Mouse (Mus musculus): ENCODE results near the gene Abcb9. TPM values are rescaled to one million over a fixed set of nuclear protein-coding genes. Genes with fewer than 3 reads are reported as not detected.
"Not testable (repeated sequence)": the region's sequence is repeated elsewhere in the genome, so short reads cannot be mapped to it uniquely, and the experiment has no call there.

Abcb9 gene
- total RNA-seq, 2 experiments from 2014 or later = 0.71 to 2.7 TPM

DNA sequence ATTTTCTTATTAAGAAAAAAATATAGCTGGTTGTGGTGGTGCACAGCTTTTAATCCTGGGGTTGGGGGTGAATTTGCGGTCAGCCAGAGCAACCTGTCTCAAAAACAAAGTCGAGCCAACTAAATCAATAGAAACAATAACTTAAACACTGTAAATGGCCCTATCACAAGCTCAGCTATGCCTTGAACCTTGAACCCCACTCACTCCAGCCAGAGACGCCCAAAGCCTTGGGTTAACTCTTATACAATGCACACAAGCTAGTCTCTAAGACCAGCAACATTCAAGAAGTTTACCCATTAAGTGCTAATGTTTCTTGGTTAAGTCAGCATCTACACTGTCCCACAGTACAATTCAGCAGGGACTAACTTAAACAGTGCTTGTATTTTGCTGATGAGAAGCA lies 25.9 kb downstream of the Abcb9 start:
- no peak for ATAC-seq (replicated peaks; ENCODE audit: poor library complexity, severe bottlenecking)

DNA sequence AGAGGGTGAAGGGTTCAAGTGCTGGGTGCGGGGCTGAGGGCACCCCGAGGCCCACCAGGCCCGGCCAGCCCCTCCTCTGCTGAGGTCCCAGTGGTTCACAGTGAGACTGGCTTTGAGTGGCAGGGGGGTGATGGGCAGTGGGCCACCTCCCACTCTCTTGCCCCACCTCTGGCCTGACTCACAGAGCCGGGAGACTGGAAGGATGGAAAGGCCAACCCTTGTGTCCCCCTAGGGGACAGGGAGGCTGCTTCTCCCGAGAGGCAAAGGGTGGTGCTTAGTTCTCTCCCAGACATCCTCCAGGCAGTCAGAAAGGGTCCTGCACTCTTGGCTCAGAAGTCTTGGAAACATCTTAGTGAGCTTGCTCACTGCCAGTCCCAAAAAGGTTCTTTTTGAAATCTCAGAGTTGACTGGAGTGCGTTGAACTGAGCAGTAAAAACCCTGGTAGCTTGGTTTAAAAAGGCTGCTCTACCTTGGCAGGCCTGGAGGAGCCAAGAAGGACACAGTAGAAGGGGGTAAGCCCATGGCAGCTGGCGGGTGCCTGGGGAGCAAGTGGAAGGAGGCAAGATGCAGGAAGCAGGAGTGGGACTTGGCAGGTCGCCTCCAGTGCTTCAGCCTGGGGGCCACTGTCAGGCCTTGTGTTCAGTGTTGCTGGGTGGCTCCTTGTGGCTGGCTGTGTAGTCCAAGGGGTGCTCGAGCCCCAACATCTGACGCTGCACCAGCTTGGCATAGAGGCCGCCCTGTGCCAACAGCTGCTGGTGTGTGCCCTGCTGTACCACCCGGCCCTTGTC lies 33.4 kb downstream of the Abcb9 start:
- no peak for ATAC-seq (replicated peaks; ENCODE audit: poor library complexity, severe bottlenecking)

DNA sequence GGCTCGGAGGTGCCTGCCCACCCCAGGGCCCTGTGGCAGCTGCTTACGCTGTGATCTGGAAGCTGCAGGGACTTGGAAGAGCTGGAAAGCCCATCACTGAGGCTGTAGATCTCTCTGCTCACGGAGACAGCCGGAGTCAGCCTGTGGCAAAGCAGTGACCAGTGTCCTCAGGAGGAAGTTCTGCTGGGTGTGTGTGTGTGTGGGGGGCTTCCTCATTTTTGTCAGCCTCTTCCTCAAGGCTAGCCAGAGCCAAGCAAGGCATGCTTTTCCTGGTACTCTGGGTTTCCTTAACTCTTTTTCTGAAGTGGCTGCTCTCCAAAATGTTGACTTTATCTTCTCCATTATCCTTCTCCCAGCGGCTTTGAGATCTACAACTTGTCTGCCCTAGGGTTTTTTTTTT lies 35.9 kb downstream of the Abcb9 start:
- peak; percentile 94 for ATAC-seq (replicated peaks; ENCODE audit: poor library complexity, severe bottlenecking)

DNA sequence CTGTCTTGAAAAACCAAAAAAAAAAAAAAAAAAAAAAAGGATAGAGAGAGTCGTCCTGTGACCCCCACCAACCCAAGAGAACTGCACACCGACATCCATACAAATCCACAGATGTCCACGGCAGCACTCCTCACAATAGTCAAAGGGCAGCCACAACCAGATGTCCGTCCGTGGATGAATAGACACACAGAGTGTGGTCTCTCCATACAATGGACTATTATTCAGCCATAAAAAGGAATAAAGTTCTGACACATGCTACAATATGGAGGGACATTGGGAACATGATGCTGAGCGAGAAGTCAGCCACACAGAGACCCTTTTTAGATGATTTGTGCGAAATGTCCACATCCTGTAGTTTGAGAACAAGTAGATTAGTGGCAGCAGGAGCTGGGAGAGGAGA lies 36.8 kb downstream of the Abcb9 start:
- no peak for ATAC-seq (replicated peaks; ENCODE audit: poor library complexity, severe bottlenecking)

DNA sequence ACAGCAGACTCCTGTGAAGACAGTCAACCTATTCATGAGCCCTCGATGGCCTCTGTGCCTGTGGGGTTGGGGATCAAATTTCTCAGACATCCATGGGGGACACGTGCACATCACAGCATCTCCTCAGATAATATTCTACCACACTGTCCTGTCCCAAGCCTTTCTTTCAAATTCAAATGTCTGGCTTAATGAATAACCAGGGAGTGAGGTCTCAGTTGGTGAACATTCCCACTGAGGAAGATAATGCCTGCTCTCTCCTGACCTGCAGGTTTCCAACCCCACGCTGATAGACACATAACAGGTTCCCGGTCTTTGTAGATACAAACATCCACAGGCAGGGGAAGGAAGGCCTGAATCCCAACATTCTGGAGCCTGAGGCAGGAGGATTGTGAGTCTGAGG lies 38.6 kb downstream of the Abcb9 start:
- no peak for ATAC-seq (replicated peaks; ENCODE audit: poor library complexity, severe bottlenecking)

DNA sequence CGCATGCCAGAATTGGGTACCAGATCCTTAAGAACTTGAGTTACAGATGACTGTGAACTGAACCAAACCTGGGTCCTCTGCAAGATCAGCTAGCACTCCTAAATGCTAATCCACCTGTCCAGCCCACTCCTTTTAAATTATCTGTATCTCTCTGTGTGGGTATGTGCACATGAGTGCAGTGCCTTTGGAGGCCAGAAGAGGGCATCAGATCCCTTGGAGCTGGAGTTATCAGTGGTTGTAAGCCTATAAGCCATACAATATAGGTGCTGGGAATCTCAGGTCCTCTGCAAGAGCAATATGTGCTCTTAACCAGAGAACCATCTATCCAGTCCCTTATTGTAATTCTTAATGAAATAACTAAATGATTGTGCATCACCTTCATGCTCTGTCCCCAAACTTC lies 39.4 kb downstream of the Abcb9 start:
- ATAC-seq (replicated peaks; ENCODE audit: poor library complexity, severe bottlenecking) = no peak

DNA sequence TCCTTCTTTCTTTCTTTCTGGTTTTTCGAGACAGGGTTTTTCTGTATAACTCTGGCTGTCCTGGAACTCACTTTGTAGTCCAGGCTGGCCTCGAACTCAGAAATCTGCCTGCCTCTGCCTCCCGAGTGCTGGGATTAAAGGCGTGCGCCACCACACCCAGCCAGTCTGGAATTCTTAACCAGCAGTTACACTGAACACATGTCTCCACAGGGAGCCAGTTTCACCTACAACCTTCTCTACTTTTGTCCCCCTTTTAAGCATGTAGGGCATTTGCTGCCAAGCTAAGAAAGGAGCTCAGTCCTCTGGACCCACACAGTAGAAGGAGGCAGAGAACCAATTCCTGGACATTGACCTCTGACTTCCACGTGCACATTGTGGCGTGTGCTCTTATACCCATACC lies 43.0 kb downstream of the Abcb9 start:
- ATAC-seq (replicated peaks; ENCODE audit: poor library complexity, severe bottlenecking) = not testable (repeated sequence)

DNA sequence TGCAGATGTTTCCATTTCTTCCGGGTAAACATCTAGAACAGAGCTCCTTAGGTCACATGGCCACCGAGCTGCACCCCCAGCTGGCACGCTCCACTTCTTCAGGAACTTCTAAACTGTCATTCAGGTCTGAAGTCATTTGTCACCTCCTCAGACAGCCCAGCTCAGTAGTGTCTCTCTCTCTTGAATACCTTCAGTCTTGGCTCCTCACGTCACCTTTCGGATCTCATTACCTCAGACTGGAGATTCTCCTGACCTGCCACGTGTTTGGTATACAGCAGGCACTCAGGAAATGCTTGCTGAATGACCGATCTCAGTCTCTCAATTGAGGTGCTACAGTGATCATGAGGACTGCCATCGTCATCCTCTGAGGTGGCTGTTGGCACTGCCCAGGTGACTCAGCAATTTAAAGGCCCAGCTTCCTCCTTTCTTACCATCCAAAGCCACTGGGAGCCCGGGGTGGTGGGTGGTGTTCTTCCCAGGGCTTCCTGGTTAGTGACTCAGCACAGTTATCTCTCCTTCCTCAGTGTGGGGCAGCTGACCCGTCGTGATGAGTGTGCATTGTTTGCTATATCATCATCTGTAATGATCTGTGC lies 43.6 kb downstream of the Abcb9 start:
- peak; percentile 92 for ATAC-seq (replicated peaks; ENCODE audit: poor library complexity, severe bottlenecking)

DNA sequence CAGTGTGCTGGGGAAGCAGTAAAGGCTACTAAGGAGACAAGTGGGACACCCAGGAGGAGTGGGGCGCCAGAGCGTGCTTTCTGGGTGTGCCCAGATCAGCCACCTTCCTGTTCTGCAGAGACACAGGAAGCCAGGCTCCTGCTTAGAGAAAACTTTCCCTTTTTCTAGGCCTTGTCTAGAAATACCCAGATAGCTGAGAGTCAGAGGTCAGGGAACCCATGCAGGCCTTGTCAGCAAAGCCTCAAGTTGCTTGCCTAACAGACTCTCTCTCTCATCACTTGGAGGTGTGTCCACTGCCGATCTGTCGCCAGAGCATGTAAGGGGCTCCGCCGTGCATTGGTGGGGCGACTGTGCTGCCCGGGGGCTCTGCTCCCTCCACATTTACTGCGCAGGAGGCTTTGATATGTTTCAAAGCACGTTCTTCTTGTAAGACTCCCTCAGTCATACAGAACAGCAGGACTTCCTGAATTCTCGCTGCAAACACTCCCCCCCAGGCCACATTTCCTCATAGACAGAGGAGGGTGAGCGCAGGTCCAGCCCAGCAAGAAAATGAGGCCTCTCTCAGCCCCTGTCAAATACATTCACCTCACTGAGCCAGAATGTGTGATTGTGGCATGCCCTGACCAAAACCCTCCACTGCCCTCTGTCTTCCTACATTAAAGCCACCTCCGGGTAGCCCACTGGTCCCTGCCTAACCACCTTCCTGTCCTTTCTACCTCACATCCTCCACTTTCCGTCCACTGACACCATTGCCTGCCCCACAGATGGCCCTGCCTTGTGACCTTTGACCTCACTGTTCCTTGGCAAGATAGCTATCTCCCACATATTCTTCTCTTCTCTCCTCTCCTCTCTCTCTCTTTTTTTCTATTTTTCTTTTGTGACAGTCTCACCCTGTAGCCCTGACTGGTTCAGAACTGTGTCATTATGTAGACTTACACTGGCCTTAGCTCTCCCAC lies 45.2 kb downstream of the Abcb9 start:
- peak; percentile 33 for ATAC-seq (replicated peaks; ENCODE audit: poor library complexity, severe bottlenecking)

DNA sequence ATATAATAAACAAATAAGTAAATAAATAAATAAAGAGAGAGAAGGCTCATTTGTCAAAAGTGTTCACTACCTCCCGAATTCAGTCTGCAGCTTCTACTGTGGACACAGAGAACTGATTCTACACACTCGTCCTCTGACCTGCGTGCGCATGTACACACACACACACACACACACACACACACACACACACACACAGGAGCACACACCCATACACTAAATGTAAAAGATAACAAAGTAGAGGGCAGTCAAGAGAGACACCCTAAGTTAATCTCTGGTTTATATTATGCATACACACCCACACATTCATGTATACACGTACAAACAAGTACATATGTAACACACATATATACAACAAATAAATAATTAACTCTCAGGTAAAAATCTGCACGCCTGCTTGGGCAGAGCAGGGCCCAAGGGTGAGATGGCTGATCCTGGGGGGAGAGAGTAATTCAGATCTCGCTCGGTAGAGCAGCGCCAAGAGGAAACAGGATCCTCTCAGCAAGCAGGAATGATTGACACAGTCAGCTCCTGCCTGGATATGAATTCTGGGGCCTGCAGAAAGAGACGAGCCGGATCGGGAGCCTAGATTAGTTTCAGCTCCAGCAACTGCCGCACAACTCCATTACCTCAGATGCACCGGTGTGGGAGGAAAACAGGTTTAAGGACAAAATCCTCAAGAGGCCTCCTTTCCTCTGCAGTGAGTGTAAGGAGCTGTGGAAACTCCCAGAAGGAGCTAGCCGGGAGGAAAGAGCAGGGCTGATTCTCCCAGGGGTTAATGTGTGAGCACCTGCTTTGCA lies 46.2 kb downstream of the Abcb9 start:
- no peak for ATAC-seq (replicated peaks; ENCODE audit: poor library complexity, severe bottlenecking)

DNA sequence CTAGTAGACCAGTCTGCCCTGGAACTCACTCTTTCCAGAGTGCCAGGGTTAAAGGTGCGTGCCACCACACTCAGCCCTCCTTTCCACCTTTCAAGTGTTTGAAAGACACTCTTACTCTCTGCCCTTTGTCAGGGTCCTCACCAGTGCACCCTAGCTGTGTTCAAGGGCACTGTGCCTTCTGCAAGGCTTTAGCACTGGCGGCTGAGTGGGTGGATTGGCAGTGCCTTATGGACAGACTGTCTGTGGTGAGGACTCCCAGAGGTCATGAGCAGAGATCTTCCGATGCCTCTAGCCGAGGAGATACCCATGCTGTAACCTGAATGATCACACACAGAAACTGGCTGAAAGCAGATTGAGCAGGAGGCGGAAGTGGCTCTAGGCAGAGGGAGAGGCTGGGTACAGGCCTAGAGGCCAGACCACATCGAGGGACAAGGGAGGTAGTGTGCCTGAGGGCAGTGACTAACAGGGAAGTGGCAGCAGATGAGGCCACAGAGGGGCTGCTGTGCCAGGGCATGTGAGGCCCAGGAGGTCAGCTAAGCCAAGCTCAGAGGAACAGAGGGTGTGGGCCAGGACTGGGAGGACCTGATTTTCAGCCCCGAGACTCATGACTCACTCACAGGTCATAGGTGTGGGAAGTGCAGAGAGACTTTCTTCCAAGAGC lies 48.7 kb downstream of the Abcb9 start:
- ATAC-seq (replicated peaks; ENCODE audit: poor library complexity, severe bottlenecking) = peak; percentile 87

DNA sequence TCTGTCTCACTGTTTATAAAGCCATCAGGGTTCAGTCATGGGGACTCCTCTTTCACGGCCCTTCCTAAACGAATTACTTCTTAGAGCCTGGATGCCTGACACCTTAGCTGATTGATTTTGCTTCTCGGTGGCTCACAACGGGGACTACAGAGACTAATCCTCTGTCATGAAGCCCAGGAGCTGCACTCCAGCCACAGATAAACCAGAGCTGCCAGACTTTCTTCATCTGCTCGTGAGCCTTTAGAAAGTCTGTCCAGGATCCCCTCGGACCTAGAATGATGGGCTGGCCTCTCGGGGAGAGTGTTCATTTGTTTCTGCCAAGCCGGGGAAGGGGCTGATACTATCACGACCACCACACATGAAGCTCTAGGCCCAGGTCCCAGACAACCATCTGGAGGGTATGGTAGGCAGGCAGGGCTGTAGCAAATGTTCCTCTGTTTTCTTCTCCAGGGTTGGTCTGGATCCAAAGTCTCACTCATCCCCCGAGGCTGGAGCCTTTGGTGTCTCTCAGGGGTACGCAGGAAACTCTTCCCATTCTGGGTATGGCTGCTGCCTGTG lies 50.1 kb downstream of the Abcb9 start:
- ATAC-seq (replicated peaks; ENCODE audit: poor library complexity, severe bottlenecking) = no peak

DNA sequence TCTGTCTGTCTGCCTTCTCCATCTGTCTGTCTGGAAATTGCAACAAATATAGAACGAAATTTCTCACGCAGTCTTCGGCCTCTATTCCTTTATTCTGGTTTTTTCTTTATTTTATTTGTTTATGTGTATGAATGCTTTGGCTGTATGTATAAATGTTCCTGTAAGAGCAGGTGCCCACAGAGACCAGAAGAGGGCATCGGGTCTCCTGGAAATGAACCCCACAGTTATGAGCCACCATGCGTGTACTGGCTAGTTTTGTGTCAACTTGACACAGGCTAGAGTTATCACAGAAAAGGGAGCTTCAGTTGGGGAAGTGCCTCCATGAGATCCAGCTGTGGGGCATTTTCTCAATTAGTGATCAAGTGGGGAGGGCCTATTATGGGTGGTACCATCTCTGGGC lies 51.6 kb downstream of the Abcb9 start:
- no peak for ATAC-seq (replicated peaks; ENCODE audit: poor library complexity, severe bottlenecking)

DNA sequence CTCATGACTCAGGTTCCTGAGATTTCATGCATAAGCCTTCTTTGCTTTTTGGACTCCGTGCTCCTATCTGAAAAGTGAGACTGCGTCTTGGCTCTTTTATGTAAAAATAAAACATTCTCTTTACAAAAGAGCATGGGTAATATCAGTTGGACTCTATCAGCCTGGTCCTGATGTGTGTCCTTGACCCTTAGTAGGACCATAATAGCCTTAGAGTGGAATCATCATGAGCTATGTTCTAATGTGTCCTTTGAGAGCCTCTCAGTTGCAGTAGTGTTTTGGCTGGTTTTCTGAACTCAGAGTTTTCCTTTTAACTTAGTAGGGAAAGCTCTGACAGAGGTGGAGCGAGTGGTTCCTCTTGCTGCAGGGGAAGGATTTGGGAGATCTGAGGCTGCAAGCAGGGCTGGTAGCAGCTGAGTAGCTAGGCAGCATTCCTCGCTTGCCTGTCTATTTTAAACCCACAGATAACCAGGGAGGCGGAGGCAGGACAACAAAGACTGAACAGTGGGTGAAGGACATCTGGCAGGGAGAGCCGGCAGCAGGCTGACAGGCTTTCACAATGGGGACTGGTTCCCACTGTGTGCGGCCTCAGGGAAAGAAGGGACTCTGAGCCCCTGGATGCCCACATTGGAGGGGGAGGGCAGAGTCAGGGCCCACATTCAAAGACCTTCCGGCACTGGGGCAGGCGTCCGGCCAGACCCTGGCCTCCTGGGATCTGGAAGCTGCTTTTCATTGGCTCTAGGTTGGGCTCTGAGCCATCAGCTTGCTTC lies 52.2 kb downstream of the Abcb9 start:
- no peak for ATAC-seq (replicated peaks; ENCODE audit: poor library complexity, severe bottlenecking)

DNA sequence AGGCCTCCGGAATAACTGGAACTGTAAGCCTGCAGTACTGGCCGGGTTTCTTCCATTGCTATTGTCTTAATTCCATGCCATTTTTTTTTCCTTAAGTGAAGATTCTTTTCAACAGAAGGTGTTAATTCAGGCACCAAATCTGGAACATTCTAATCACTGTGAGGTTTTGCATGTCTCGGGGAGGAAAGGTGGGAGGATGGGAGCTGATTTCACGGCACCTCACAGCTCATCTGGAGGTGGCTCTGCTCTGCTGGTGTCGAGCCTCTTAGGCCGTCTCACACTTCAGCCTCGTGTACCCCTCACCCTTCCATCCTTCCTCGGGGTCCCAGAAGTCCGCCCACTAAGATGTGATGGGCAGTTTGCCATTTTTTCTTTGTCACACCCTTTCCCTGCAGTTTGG lies 54.5 kb downstream of the Abcb9 start:
- no peak for ATAC-seq (replicated peaks; ENCODE audit: poor library complexity, severe bottlenecking)

DNA sequence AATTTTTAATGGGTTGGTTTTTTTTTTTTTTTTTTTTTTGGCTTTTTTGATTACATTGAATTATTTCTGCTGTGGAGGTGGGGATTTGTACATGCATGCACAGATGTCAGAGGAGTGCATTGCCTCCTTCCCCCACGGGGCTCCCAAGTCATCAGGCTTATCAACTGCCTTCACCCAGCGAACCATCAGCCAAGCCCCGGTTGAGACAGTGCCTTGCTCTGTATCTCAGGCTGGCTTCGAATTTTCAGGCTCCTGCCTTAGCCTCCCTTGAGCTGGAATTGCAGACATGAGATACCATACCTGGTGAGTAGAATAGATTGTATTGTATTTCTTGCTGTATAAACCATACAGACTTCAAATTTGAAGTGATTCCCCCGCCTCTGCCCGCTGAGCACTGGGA lies 56.0 kb downstream of the Abcb9 start:
- ATAC-seq (replicated peaks; ENCODE audit: poor library complexity, severe bottlenecking) = no peak

DNA sequence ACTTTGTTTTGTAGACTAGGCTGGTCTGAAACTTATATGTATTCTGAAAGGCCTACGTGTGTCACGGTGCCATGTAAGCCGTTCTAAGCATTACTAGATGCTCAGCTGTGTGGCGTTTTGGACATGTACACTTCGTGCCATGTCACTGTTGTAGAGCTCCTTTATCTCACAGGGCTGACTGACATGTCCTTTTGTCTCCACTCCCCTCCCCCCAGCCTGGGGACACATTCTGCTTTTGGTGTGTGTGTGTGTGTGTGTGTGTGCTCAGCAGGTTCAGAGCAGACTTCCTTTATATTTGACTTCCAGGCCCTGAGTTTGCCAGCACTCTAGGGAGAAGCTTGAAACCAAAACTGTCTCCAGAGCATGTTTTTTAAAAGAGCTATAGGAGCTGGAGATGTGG lies 58.8 kb downstream of the Abcb9 start:
- ATAC-seq (replicated peaks; ENCODE audit: poor library complexity, severe bottlenecking) = no peak

DNA sequence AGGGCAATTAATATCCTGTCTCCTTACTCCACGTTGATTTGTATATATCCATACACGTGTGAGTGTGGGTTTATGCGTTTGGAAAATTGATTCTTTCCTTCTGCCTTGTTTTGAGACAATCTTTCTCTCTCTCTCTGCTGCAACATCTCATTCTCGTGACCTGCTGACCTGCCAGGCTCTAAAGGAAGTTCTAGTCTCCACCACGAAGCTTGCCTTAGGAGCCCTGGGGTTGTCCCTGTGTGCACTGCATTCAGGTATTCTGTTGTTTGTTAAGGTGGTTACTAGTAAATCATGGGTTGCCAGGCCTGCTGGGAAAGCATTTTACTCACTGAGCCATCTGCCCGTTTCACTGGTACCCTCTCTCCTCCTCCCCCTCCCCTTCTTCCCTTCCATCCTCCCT lies 59.3 kb downstream of the Abcb9 start:
- ATAC-seq (replicated peaks; ENCODE audit: poor library complexity, severe bottlenecking) = no peak

DNA sequence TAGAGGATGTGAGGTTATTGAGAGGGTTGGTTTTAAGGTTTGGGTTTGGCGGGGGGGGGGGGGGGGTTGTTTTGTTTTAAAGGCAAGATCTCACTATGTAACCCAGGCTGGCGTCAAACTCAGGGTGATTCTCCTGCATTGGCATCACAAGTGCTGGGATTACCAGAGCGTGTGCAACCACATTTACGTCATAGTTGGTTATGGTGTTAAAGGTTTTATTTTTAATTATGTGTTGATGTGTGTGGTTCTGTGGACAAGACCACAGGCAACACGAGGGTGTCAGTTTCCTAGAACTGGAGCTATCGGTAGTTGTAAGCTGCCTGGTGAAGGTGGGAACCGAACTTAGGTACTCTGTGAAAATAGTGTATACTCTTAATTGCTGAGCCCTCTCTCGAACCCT lies 59.8 kb downstream of the Abcb9 start:
- ATAC-seq (replicated peaks; ENCODE audit: poor library complexity, severe bottlenecking) = no peak

Data from granulocyte monocyte progenitor cell, adult 5-6 weeks (primary cell).